Mouse (Mus musculus): ENCODE measurements at regions not wholly inside any gene's neighbourhood (a gene's known extent, or its start where the extent isn't known, plus 50 kb on each side); places are given as distances from the start of the nearest gene placed in this dataset.

- Histone ChIP-seq H3K9me3 (replicated peaks; ENCODE audit: low read length) (peaks cover 4% of the 10 kb centered on the region), H3K27ac (ENCODE audit: insufficient read depth, low read depth) (no peak overlapping the region), H3K36me3 (replicated peaks in 1 of 2; ENCODE audit: control insufficient read depth in 1 of 2, insufficient read depth in 1 of 2, low read length in 1 of 2) (no peaks in the 10 kb centered on the region), H3K4me3 (replicated peaks in 1 of 3; ENCODE audit: low read depth in 2 of 3, low read length in 2 of 3, poor library complexity in 1 of 3) (no peak overlapping the region), H3K9ac (ENCODE audit: insufficient read depth, low read depth) (no peak overlapping the region), H3K79me2 (replicated peaks; ENCODE audit: control insufficient read depth, extremely low read depth, insufficient read depth, poor library complexity, severe bottlenecking) (no peaks in the 10 kb centered on the region), H3K27me3 (replicated peaks) (peaks cover 56% of the 10 kb centered on the region), H3K4me2 (ENCODE audit: insufficient read depth, low read depth, poor library complexity, severe bottlenecking) (no peak overlapping the region), H3K4me1 (ENCODE audit: control insufficient read depth in 1 of 2, insufficient read depth in 2 of 2) (no peaks in the 10 kb centered on the region)
- no peak for TF ChIP-seq CHD1 (IDR thresholded peaks at IDR 0.05; ENCODE audit: low read depth, low read length)
- TF ChIP-seq CHD2 (IDR thresholded peaks at IDR 0.05; ENCODE audit: low read length): no peak
- no peak for TF ChIP-seq ELF1 (IDR thresholded peaks at IDR 0.05; ENCODE audit: low read depth, low read length)
- no peak for TF ChIP-seq NELFE (IDR thresholded peaks at IDR 0.05; ENCODE audit: low read depth, low read length)
- no peak for TF ChIP-seq JUN (IDR thresholded peaks at IDR 0.05; ENCODE audit: insufficient read depth, low read depth, low read length)
- TF ChIP-seq CTCF (conservative IDR thresholded peaks at IDR 0.05 in 1 of 2, IDR thresholded peaks at IDR 0.05 in 1 of 2; ENCODE audit: low read depth in 2 of 2, low read length in 2 of 2): no peak
- TF ChIP-seq USF1 (IDR thresholded peaks at IDR 0.05; ENCODE audit: low read depth, low read length): no peak
- TF ChIP-seq EP300 (IDR thresholded peaks at IDR 0.05; ENCODE audit: low read length): no peak
- no peak for TF ChIP-seq ZKSCAN1 (IDR thresholded peaks at IDR 0.05; ENCODE audit: borderline replicate concordance, low read depth, low read length)
- no peak for TF ChIP-seq IRF4 (IDR thresholded peaks at IDR 0.05; ENCODE audit: low read depth, low read length)
- TF ChIP-seq MAZ (IDR thresholded peaks at IDR 0.05; ENCODE audit: low read depth, low read length): no peak
- no peak for TF ChIP-seq SMC3 (IDR thresholded peaks at IDR 0.05; ENCODE audit: low read depth, low read length)
- no peak for TF ChIP-seq USF2 (conservative IDR thresholded peaks at IDR 0.05; ENCODE audit: low read depth, low read length)
- no peak for TF ChIP-seq MYC (IDR thresholded peaks at IDR 0.05; ENCODE audit: low read depth, low read length)
- TF ChIP-seq GABPA (IDR thresholded peaks at IDR 0.05; ENCODE audit: insufficient replicate concordance, low read depth, low read length): no peak
- no peak for TF ChIP-seq ETS1 (conservative IDR thresholded peaks at IDR 0.05; ENCODE audit: low read depth, low read length)
- no peak for TF ChIP-seq NRF1 (IDR thresholded peaks at IDR 0.05; ENCODE audit: low read depth, low read length)
- in situ Hi-C loops (cut with MboI; ENCODE audit: low pct_ligation_motif_present, low pct_unique_long_range_greater_than_20kb, low sequenced_read_pairs) (no loop called here), dilution Hi-C loops (cut with MboI; ENCODE audit: extremely low pct_ligation_motif_present, extremely low pct_unique_long_range_greater_than_20kb, low sequenced_read_pairs) (no loop called here)
- DNase-seq (ENCODE audit: extremely low read depth): no peak
These were observed 108.4 kb upstream of the Twist2 start for GRCm38 (mm10) chr1:91692709-91693460.

GRCm38 (mm10) chr1:91697053-91697452 is 104.2 kb upstream of the Twist2 start:
- no peak overlapping the region for H3K9ac ChIP-seq (ENCODE audit: insufficient read depth, low read depth)
- peaks cover 86% of the 10 kb centered on the region for H3K27me3 ChIP-seq (replicated peaks)
- no peak overlapping the region for H3K27ac ChIP-seq (ENCODE audit: insufficient read depth, low read depth)
- no peak overlapping the region for H3K4me3 ChIP-seq (replicated peaks in 1 of 3; ENCODE audit: low read depth in 2 of 3, low read length in 2 of 3, poor library complexity in 1 of 3)
- no peaks in the 10 kb centered on the region for H3K9me3 ChIP-seq (replicated peaks; ENCODE audit: low read length)
- TF ChIP-seq UBTF (IDR thresholded peaks at IDR 0.05; ENCODE audit: low read depth, low read length): no peak
- TF ChIP-seq CHD2 (IDR thresholded peaks at IDR 0.05; ENCODE audit: low read length): no peak
- no peak for TF ChIP-seq TBP (conservative IDR thresholded peaks at IDR 0.05; ENCODE audit: low read depth, low read length)
- no peak for TF ChIP-seq IRF4 (IDR thresholded peaks at IDR 0.05; ENCODE audit: low read depth, low read length)
- no peak for TF ChIP-seq SIN3A (IDR thresholded peaks at IDR 0.05; ENCODE audit: low read length)
- TF ChIP-seq HCFC1 (IDR thresholded peaks at IDR 0.05; ENCODE audit: low read depth, low read length): no peak
- no peak for TF ChIP-seq ETS1 (conservative IDR thresholded peaks at IDR 0.05; ENCODE audit: low read depth, low read length)
- TF ChIP-seq RAD21 (IDR thresholded peaks at IDR 0.05; ENCODE audit: low read depth, low read length): no peak
- TF ChIP-seq RCOR1 (conservative IDR thresholded peaks at IDR 0.05; ENCODE audit: low read depth, low read length): no peak
- no peak for TF ChIP-seq ZNF384 (IDR thresholded peaks at IDR 0.05; ENCODE audit: low read depth, low read length)
- TF ChIP-seq MYC (IDR thresholded peaks at IDR 0.05; ENCODE audit: low read depth, low read length): no peak
- no peak for TF ChIP-seq TCF12 (IDR thresholded peaks at IDR 0.05; ENCODE audit: low read depth, low read length)
- no peak for TF ChIP-seq BHLHE40 (IDR thresholded peaks at IDR 0.05; ENCODE audit: low read depth, low read length)
- no peak for TF ChIP-seq JUN (IDR thresholded peaks at IDR 0.05; ENCODE audit: insufficient read depth, low read depth, low read length)
- TF ChIP-seq MXI1 (IDR thresholded peaks at IDR 0.05; ENCODE audit: low read depth, low read length): no peak
- no peak for TF ChIP-seq POLR2AphosphoS2 (IDR thresholded peaks at IDR 0.05; ENCODE audit: low read depth, low read length)
- TF ChIP-seq ZMIZ1 (IDR thresholded peaks at IDR 0.05; ENCODE audit: low read depth, low read length): no peak
- TF ChIP-seq USF1 (IDR thresholded peaks at IDR 0.05; ENCODE audit: low read depth, low read length): no peak
- no peak for TF ChIP-seq KAT2A (IDR thresholded peaks at IDR 0.05; ENCODE audit: insufficient replicate concordance, low read length)
- TF ChIP-seq CTCF (conservative IDR thresholded peaks at IDR 0.05 in 1 of 2, IDR thresholded peaks at IDR 0.05 in 1 of 2; ENCODE audit: low read depth in 2 of 2, low read length in 2 of 2): no peak
- no peak overlapping the region for H3K4me2 ChIP-seq (ENCODE audit: insufficient read depth, low read depth, poor library complexity, severe bottlenecking)
- H3K79me2 ChIP-seq (replicated peaks; ENCODE audit: control insufficient read depth, extremely low read depth, insufficient read depth, poor library complexity, severe bottlenecking): no peaks in the 10 kb centered on the region
- dilution Hi-C loops (cut with MboI; ENCODE audit: extremely low pct_ligation_motif_present, extremely low pct_unique_long_range_greater_than_20kb, low sequenced_read_pairs): no loop called here
- DNase-seq (ENCODE audit: extremely low read depth): no peak
- H3K4me1 ChIP-seq (ENCODE audit: control insufficient read depth in 1 of 2, insufficient read depth in 2 of 2): no peaks in the 10 kb centered on the region
- in situ Hi-C loops (cut with MboI; ENCODE audit: low pct_ligation_motif_present, low pct_unique_long_range_greater_than_20kb, low sequenced_read_pairs): no loop called here
- no peaks in the 10 kb centered on the region for H3K36me3 ChIP-seq (replicated peaks in 1 of 2; ENCODE audit: control insufficient read depth in 1 of 2, insufficient read depth in 1 of 2, low read length in 1 of 2)

Measured in CH12.LX (cell line).